Mouse (Mus musculus) G1E (cell line): ENCODE data around the gene Afmid.

Experiments used
- CTCF ChIP-seq: IDR thresholded peaks from 2 replicates; pipeline ENCODE4 v1.5.1; 2012; ENCODE audit warnings: low read depth, low read length, inconsistent platforms, mixed read lengths
- GATA1 ChIP-seq: IDR thresholded peaks from 2 replicates; pipeline ENCODE4 v1.6.1; 2012; ENCODE audit warnings: borderline replicate concordance, low read length, inconsistent platforms, mixed read lengths
- TAL1 ChIP-seq: conservative IDR thresholded peaks from 2 replicates; pipeline ENCODE4 v1.6.1; 2012; ENCODE audit warnings: low read depth, low read length, inconsistent platforms, mixed read lengths

DNA sequence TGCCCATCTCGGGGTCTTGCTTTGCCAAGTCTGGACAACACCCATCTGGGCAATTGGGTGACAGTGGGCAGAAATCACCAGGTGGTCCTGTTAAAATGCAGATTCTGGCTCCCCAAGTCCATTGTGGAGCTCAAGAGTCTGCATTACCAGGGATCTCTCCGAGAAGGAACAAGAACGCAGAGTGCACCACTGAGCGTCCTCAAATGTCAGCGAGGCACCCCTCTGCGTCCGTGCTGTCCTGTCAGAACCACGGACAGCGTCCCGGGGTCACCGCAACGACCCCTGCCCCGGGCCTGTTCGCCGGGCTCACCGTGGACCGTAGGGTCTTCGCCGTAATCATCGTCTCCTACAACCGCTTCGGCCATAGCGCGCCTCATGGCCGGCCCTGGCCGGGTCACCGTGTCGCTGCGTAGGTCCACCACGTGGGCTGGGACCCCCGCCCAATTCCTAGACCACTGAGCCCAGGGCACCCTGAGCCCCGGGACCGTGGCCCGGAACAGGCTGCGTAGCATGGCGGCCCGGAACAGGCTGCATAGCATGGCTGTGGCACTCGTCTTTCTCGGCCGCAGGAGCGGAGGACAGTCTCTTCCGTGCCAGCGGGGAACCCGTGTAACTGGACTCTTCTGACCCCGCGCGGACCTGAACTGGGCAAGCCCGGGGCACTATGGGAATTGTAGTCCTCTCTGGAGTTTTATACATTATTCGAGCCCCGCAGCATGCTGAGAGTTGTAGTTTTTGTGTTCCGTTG, 47.3 kb downstream of the Afmid start, which contains the start of gene Tha1:
- TF ChIP-seq CTCF (no peak), GATA1 (no peak), TAL1 (no peak)
